Mouse (Mus musculus) ovary, postnatal 14 days (tissue): Measurements from ENCODE around the gene Emc10.

Experiments
- DNase-seq: peaks from one replicate; pipeline ENCODE4 v3.0.0; 2022; ENCODE audit warnings: low spot score

Gene Emc10

GRCm38 (mm10) chr7:44462218-44463055 is 33.9 kb downstream of the Emc10 start:
- DNase-seq = no peak

DNA sequence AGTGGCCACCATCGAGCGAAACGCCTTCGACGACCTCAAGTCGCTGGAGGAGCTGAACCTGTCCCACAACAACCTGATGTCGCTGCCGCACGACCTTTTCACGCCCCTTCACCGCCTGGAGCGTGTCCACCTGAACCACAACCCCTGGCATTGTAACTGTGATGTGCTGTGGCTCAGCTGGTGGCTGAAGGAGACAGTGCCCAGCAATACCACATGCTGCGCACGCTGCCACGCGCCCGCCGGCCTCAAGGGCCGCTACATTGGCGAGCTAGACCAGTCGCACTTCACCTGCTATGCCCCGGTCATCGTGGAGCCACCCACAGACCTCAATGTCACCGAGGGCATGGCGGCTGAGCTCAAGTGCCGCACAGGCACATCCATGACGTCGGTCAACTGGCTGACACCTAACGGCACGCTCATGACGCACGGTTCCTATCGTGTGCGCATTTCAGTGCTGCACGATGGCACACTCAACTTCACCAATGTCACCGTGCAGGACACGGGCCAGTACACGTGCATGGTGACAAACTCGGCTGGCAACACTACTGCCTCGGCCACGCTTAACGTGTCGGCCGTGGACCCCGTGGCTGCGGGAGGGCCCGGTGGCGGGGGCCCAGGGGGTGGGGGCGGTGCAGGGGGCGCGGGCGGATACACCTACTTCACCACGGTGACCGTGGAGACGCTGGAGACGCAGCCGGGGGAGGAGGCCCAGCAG is 34.7 kb downstream of the Emc10 start:
- DNase-seq = no peak

GRCm38 (mm10) chr7:44460767-44461502 is 35.4 kb downstream of the Emc10 start:
- no peak for DNase-seq

DNA sequence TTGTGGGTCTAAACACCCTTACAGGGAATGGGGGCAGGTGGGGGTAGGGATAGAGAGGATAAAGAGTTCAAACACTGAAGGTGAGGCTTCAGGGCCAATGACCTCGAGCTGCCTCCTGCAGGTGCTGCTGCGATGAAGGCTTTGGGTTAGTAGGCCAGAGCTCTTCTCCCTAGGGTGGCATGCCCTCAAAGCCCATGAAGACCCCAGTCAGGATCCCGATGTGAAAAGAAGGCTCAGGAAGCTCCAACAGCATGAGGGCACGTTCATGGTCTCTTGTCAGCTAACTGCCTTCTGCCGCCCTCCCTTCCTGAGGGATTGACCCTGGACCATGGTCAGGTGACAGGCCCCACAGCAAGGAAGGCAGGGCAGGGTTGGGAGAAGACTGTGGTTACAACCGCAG is 36.3 kb downstream of the Emc10 start:
- DNase-seq = no peak

DNA sequence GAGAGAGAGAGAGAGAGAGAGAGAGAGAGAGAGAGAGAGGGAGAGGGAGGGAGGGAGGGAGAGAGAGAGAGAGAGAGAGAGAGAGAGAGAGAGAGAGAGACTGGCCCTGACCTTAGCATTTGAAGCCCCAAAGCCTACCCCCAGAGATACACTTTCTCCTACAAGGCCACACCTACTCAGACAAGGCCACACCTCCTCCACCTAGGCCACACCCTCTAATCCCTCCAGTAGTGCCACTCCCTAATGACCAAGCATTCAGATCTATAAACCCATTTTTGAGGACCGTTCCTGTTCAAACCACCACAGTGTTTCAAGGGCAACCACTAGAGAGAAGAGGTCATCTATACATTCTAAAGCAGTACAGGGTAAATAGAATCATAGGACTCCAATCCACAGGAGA is 40.0 kb downstream of the Emc10 start:
- DNase-seq = no peak

- DNase-seq = no peak
These were observed 43.1 kb downstream of the Emc10 start for GRCm38 (mm10) chr7:44453256-44453655.

- DNase-seq = no peak
These were observed 50.1 kb downstream of the Emc10 start for GRCm38 (mm10) chr7:44446070-44446855.

GRCm38 (mm10) chr7:44445528-44445923 is 50.8 kb downstream of the Emc10 start:
- DNase-seq = no peak

DNA sequence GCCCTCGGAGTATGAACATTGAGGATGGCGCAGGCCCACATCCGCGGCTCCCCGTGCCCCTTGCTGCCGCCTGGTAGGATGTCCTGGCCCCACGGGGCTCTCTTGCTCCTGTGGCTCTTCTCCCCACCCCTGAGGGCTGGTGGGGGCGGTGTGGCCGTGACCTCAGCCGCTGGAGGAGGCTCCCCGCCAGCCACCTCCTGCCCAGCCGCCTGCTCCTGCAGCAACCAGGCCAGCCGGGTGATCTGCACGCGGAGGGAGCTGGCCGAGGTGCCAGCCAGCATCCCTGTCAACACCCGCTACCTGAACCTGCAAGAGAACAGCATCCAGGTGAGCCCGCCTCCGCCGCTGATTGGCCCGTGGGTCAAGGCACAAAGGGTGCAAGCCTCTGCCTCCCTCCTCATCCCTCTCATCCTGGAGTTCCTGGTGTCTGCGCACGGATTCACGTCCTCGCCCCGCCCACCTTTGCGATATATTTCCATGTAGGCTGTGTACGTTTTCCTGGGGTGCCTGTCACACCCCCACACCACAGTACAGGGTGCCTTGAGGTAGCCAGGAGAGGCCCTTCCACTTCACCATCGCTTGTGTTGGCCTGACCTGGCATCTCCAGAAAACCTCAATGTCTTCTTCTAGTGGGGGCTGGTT is 51.3 kb downstream of the Emc10 start:
- no peak for DNase-seq

DNA sequence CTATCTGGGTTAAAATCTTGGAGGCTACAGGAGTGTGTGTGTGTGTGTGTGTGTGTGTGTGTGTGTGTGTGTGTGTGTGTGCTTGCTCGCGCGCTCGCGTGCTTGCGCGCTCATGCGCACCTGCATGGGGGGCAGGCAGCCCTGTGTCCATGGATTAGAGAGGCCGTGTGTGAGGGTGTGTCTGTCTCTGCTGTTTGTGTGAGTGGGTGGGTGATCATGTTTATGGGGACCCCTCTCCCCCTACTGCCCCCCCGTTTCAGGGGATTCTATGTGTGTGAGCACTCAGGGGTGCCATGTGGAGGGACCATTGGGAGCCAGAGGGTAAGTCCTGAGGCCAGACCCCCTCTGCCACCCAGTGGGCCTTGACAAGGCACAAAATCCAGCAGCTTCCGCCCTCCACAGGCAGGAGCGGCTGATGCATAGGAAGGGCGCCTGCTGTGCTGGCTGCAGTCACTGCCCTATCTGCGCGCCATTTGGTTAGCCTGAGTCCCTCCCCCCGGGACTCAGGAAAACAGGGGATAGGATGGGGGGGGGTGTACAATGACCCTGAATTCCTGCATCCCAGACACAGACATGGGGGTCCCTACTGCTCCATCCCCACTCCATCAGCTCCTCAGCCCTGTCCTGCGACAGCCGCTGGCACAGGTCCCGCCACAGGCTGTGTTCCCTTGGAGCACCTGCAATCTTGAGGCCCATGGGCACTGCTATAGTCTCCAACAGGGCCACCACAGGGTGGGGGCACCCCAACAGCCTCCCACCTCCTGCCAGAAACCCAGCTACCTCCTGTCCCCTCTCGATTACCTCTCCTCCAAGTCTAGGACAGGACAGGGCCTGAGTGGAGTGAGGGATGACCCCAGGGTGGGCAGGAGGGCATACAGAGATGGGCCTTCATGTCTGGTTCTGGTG is 52.8 kb downstream of the Emc10 start:
- no peak for DNase-seq

DNA sequence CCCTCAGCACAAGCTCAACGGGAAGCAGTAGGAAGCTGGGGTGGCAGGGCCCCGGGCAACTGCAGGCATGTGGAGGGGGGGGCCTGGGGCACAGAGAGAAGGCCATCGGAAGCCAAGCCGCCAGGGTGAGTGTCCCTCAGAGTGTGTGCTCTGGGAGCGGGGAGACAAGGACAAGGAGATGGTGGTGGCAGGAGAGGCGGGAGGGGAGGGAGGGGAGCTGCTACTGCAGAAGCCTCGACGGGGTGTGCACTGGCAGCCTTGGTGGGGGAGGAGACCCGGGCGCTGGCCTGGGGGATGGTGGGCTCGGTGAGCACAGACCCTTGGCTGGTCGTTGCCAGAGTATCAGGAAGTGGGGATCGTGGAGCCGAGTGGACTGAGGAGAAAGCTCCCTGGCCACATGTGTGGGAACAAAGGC is 53.9 kb downstream of the Emc10 start:
- DNase-seq = no peak

GRCm38 (mm10) chr7:44441648-44442109 is 54.6 kb downstream of the Emc10 start:
- DNase-seq = no peak

DNA sequence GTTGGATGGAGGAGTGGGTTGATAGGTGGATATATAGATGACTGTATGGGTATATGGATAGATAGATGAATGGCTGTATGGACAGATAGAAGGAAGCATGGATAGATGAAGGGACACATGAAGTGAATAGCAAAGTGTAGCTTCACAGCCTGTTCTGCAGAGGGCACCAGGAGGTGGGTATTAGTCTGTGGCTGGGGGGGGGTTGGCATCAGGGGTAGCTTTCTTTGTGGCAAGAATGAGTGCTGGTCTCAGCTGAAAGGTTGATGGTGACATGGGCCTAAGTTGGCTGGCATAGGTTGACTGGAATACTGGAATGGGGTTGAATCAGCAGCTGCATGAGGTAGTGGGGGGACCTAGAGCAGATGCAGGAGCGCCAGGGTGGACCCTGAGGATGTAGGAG is 55.1 kb downstream of the Emc10 start:
- DNase-seq = no peak

DNA sequence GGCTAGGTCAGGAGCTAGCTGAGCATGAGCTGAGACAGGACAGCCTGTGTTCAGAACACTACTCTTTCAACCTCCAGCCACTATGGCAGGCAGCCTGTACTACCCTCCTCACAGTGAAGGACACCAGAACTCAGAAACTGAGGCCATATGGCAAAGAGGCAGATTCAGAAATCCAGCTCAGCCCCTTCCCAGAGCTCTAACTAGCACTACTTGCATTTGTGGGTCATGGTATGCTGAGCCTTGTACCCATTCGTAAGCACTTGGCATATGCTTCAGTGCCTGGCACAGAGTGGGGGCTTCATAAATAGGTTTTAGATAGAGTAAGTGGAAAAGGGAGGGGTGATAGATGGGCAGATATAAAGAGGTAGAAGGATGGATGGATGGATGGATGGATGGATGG is 55.9 kb downstream of the Emc10 start:
- no peak for DNase-seq
